Mouse (Mus musculus) erythroblast, embryonic 14.5 days (primary cell): Measurements from ENCODE around the gene Actc1.

Source experiments
- GATA1 ChIP-seq: IDR thresholded peaks from 2 replicates; pipeline ENCODE4 v1.6.1; 2012; ENCODE audit warnings: low read length, inconsistent platforms, mixed read lengths
- TAL1 ChIP-seq: IDR thresholded peaks from 3 replicates; pipeline ENCODE4 v1.6.1; 2012; ENCODE audit warnings: low read length, inconsistent platforms, mixed read lengths

GRCm38 (mm10) chr2:114013846-114014245 lies 39.5 kb downstream of the Actc1 start:
- TF ChIP-seq TAL1 (no peak), GATA1 (no peak)
